Mouse (Mus musculus): ENCODE results near the gene Kcnq5. TPM values are rescaled to one million over a fixed set of nuclear protein-coding genes. Genes with fewer than 3 reads are reported as not detected.
A peak's percentile ranks its signal among the peaks of the same experiment; 100 is the strongest.

Gene Kcnq5
- polyA plus RNA-seq, 1 experiment from 2014 or later: 0.30 TPM

DNA sequence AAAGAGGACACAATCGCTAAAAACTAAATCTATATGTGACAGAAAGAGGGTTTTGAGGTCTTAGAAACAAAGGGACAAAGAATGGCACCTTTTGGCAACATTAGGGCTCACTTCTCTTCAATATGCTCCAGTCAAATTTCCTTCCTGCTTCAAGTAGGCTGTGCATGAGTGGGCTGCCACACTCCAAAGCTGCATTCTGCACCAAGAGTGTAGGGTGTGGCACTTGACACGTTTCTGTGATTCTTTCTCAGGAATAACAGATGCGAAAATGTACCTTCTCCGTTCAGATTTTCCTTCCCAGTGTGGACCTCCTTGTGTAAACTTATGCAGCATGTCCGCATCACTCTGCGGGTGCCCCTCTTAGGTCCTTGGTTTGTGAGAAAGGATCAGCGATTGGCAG lies 455.1 kb downstream of the Kcnq5 start:
- H3K9ac ChIP-seq (ENCODE audit: low read length): no peak overlapping the region

DNA sequence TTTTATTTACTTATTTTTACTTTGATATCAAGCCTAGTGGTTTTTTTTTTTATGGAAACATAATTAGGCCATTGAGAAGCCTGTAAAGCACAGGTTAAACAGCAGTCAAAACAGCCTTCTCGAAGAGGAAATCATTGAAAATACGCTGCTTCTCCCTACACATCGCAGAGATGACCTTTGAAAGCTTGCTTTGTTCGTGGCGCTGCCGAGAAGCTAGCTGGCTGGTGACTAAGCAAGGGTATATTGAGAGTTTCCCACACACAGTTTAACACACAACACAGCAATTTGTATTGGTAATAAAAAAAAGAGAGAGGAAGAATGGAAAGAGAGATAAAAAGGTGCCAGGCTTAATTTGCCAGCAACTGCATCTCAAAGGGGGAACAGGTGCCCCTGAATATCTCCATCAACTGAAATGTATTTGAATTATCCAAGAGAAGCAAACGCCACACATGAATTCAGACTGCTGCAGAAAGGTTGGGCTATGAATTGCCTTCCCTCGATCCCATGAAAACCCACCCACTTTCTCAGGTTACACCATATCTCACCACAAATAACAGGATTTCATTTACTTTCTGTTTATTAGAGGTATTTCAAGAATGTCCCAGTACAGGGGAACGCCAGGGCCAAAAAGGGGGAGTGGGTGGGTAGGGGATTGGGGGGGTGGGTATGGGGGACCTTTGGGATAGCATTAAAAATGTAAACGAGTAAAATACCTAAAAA lies 461.8 kb downstream of the Kcnq5 start:
- no peak overlapping the region for H3K9ac ChIP-seq (ENCODE audit: low read length)
- no peak overlapping the region for H3K27ac ChIP-seq (ENCODE audit: low read depth, low read length)
- no peaks in the 10 kb centered on the region for H3K4me1 ChIP-seq (ENCODE audit: control insufficient read depth, insufficient read depth, low read length)
- no peak for DNase-seq (ENCODE audit: low spot score, missing footprints)
- no peaks in the 10 kb centered on the region for H3K9me3 ChIP-seq (ENCODE audit: control insufficient read depth, low read length)
- H3K36me3 ChIP-seq (ENCODE audit: control insufficient read depth, insufficient read depth, low read length): no peaks in the 10 kb centered on the region
- no peak overlapping the region for H3K4me3 ChIP-seq (ENCODE audit: low read depth, low read length)
- no peak overlapping the region for H3K4me2 ChIP-seq
- 75% methylated on average over 10 of the region's 10 CpGs for WGBS
- no peaks in the 10 kb centered on the region for H3K27me3 ChIP-seq (ENCODE audit: control insufficient read depth, insufficient read depth, low read length)
- ATAC-seq (ENCODE audit: low FRiP score): no peak

More for the DNA sequence above, 455.1 kb downstream of the Kcnq5 start:
- Histone ChIP-seq H3K4me3 (ENCODE audit: low read depth, low read length) (no peak overlapping the region), H3K27me3 (ENCODE audit: control insufficient read depth, insufficient read depth, low read length) (no peaks in the 10 kb centered on the region), H3K4me2 (no peak overlapping the region), H3K4me1 (ENCODE audit: control insufficient read depth, insufficient read depth, low read length) (no peaks in the 10 kb centered on the region), H3K9me3 (ENCODE audit: control insufficient read depth, low read length) (no peaks in the 10 kb centered on the region), H3K27ac (ENCODE audit: low read depth, low read length) (no peak overlapping the region), H3K36me3 (ENCODE audit: control insufficient read depth, insufficient read depth, low read length) (no peaks in the 10 kb centered on the region)
- ATAC-seq (ENCODE audit: low FRiP score) (no peak), DNase-seq (ENCODE audit: low spot score, missing footprints) (no peak)
- WGBS: 89% methylated on average over 7 of the region's 7 CpGs

DNA sequence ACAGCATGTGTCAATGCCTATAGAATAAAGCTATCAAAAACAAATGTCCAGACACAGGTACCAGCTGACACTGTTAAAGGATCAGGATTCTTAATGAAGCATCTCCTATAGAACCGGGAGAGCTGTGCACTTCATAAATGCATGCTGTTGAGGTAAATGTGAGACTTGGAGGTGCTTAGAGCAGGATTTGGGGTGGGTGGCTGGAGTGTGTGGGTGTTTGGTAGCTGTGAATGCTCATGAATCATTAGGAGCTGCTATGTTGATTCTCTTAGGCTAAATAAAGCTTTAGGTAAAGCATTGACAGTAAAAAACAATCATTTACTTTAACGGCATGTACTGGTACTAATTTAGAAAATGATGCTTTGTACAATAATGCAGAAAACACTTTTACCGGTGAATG lies 465.4 kb downstream of the Kcnq5 start:
- Histone ChIP-seq H3K4me3 (ENCODE audit: low read depth, low read length) (no peak overlapping the region), H3K36me3 (ENCODE audit: control insufficient read depth, insufficient read depth, low read length) (no peaks in the 10 kb centered on the region), H3K27ac (ENCODE audit: low read depth, low read length) (no peak overlapping the region), H3K27me3 (ENCODE audit: control insufficient read depth, insufficient read depth, low read length) (no peaks in the 10 kb centered on the region), H3K4me1 (ENCODE audit: control insufficient read depth, insufficient read depth, low read length) (no peaks in the 10 kb centered on the region), H3K9me3 (ENCODE audit: control insufficient read depth, low read length) (no peaks in the 10 kb centered on the region), H3K9ac (ENCODE audit: low read length) (no peak overlapping the region), H3K4me2 (no peak overlapping the region)
- ATAC-seq (ENCODE audit: low FRiP score) (no peak), DNase-seq (ENCODE audit: low spot score, missing footprints) (no peak)
- WGBS: 93% methylated on average over 3 of the region's 3 CpGs

DNA sequence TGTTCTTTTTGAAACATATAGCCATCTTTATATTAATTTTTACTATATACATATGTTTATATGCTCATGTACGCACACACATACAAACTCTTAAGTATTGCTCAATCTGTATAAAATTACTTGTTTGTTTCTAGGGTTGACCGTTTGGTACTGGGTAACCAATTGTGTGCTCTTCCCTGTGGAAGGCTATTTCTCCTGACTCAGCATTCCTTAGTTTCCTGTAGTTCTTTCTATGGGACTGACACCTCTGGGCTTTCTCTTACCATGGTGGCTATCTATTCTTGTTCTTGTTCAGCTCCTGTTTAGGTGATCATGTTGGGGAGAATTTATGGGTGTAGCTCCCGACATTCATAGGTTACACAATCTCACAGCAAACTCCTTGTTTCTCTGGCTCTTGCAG lies 473.1 kb downstream of the Kcnq5 start:
- Histone ChIP-seq H3K36me3 (ENCODE audit: control insufficient read depth, insufficient read depth, low read length) (no peaks in the 10 kb centered on the region), H3K27ac (ENCODE audit: low read depth, low read length) (no peak overlapping the region), H3K9ac (ENCODE audit: low read length) (no peak overlapping the region), H3K9me3 (ENCODE audit: control insufficient read depth, low read length) (no peaks in the 10 kb centered on the region), H3K27me3 (ENCODE audit: control insufficient read depth, insufficient read depth, low read length) (no peaks in the 10 kb centered on the region), H3K4me3 (ENCODE audit: low read depth, low read length) (no peak overlapping the region), H3K4me1 (ENCODE audit: control insufficient read depth, insufficient read depth, low read length) (no peaks in the 10 kb centered on the region), H3K4me2 (no peak overlapping the region)
- ATAC-seq (ENCODE audit: low FRiP score) (no peak), DNase-seq (ENCODE audit: low spot score, missing footprints) (no peak)
- 89% methylated on average over 3 of the region's 3 CpGs for WGBS

DNA sequence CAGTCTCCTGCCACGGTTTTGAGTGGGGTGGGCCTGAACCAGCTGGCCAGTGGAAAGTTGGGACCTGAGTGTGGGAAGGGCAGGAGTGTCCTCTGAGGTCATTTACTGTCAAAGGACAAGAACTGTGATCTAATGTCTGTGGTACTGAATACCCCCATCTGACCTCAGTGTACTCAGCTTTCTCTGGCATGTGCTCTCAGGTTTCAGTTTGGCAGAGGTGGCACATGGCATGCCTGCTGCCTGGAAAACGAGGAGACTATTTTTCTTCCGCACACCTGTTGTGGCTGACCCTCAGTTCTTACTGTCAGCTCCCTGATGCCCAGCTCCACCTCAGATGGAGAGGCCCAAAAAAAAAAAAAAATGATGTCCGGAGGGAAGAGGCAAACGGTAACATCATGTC lies 475.5 kb downstream of the Kcnq5 start:
- Histone ChIP-seq H3K27ac (ENCODE audit: low read depth, low read length) (no peak overlapping the region), H3K4me1 (ENCODE audit: control insufficient read depth, insufficient read depth, low read length) (no peaks in the 10 kb centered on the region), H3K4me2 (no peak overlapping the region), H3K4me3 (ENCODE audit: low read depth, low read length) (no peak overlapping the region), H3K9me3 (ENCODE audit: control insufficient read depth, low read length) (no peaks in the 10 kb centered on the region), H3K36me3 (ENCODE audit: control insufficient read depth, insufficient read depth, low read length) (no peaks in the 10 kb centered on the region), H3K9ac (ENCODE audit: low read length) (no peak overlapping the region), H3K27me3 (ENCODE audit: control insufficient read depth, insufficient read depth, low read length) (no peaks in the 10 kb centered on the region)
- WGBS: 79% methylated on average over 5 of the region's 5 CpGs
- no peak for DNase-seq (ENCODE audit: low spot score, missing footprints)
- no peak for ATAC-seq (ENCODE audit: low FRiP score)

DNA sequence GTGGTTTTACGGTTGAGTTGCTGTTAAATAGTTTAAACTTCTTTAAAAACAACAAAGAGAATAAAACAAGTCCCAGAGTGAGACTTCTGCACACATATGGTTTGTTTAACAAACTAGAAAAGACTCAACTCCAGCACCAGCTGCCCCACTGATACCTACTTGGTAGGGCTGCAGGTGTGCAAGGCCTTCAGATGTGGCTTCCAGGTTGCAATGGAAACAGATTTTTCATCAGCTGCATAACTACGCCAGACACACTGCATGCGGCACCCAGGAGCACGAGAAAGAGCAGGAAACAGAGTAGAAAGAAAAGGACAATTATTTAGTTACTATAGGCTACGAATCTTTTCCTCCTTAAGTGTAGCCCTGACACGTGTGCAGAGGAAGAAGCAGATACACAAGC lies 492.4 kb downstream of the Kcnq5 start:
- no peak for ATAC-seq (ENCODE audit: low FRiP score)
- Histone ChIP-seq H3K9ac (ENCODE audit: low read length) (no peak overlapping the region), H3K9me3 (ENCODE audit: control insufficient read depth, low read length) (no peaks in the 10 kb centered on the region), H3K36me3 (ENCODE audit: control insufficient read depth, insufficient read depth, low read length) (no peaks in the 10 kb centered on the region), H3K4me2 (no peak overlapping the region), H3K4me3 (ENCODE audit: low read depth, low read length) (no peak overlapping the region), H3K27ac (ENCODE audit: low read depth, low read length) (no peak overlapping the region), H3K27me3 (ENCODE audit: control insufficient read depth, insufficient read depth, low read length) (no peaks in the 10 kb centered on the region), H3K4me1 (ENCODE audit: control insufficient read depth, insufficient read depth, low read length) (no peaks in the 10 kb centered on the region)
- DNase-seq (ENCODE audit: low spot score, missing footprints): no peak
- WGBS: 86% methylated on average over 6 of the region's 6 CpGs

DNA sequence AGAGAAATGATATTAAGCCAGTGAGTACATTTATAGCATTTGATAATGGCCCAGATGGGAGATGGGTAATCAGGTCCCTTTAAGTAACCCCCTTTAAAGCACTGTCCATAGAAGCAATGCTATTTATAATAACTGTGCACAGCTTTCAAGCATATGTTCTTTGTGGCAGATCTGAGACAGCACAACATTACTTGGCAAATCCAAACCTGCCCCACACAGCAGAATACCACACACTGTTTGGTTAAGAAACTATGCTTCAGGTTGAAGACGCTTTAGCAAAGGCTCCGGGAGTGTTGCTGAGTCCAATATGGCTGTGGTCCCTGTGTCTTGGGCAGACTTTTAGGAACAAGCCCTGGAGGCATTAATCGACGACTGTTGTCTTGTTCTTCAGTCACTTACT lies 495.3 kb downstream of the Kcnq5 start:
- Histone ChIP-seq H3K36me3 (ENCODE audit: control insufficient read depth, insufficient read depth, low read length) (no peaks in the 10 kb centered on the region), H3K9me3 (ENCODE audit: control insufficient read depth, low read length) (no peaks in the 10 kb centered on the region), H3K4me1 (ENCODE audit: control insufficient read depth, insufficient read depth, low read length) (no peaks in the 10 kb centered on the region), H3K27ac (ENCODE audit: low read depth, low read length) (no peak overlapping the region), H3K27me3 (ENCODE audit: control insufficient read depth, insufficient read depth, low read length) (no peaks in the 10 kb centered on the region), H3K4me2 (no peak overlapping the region), H3K4me3 (ENCODE audit: low read depth, low read length) (no peak overlapping the region), H3K9ac (ENCODE audit: low read length) (no peak overlapping the region)
- 93% methylated on average over 4 of the region's 4 CpGs for WGBS
- DNase-seq (ENCODE audit: low spot score, missing footprints): no peak
- no peak for ATAC-seq (ENCODE audit: low FRiP score)

DNA sequence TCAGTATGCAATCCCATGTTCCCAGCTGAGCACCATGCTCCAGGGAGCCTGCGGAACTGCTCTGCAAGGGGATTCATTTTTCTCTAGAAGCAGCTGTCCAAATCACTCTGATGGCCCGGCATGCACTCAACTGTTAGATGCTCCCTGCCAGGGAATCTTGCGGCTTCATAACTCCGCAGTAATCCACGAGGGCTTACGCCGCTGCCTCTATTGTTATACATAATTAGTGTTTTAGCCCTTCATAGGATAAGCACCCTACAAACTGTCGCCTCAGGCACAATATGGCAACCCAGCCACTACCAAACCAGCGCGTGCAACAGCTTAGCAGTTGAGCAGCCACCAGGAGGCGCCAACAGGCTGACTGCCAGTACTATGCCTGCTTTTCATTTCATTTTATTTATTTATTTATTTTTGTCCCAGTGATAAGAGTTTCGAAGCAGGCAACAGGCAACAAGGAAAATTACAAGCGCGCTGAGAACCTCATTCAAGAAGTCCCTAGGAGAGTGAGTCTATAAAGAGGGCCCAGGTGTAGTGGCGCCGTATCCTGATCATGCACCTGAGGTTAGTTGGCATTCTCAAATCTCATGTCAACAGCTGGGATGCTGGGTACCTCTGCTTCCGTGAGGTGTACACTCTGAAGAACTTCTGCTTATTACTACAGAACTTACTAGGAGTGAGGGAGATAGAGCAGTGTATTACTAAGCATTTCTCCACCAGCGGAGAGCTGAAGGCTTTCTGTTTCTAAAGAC lies 500.6 kb downstream of the Kcnq5 start:
- no peak overlapping the region for H3K9ac ChIP-seq (ENCODE audit: low read length)
- H3K27me3 ChIP-seq (ENCODE audit: control insufficient read depth, insufficient read depth, low read length): no peaks in the 10 kb centered on the region
- no peaks in the 10 kb centered on the region for H3K9me3 ChIP-seq (ENCODE audit: control insufficient read depth, low read length)
- no peak overlapping the region for H3K4me3 ChIP-seq (ENCODE audit: low read depth, low read length)
- H3K36me3 ChIP-seq (ENCODE audit: control insufficient read depth, insufficient read depth, low read length): no peaks in the 10 kb centered on the region
- WGBS: 53% methylated on average over 18 of the region's 18 CpGs
- no peak overlapping the region for H3K4me2 ChIP-seq
- H3K4me1 ChIP-seq (ENCODE audit: control insufficient read depth, insufficient read depth, low read length): no peaks in the 10 kb centered on the region
- no peak overlapping the region for H3K27ac ChIP-seq (ENCODE audit: low read depth, low read length)
- DNase-seq (ENCODE audit: low spot score, missing footprints): peak; percentile 94
- peak; percentile 89 for ATAC-seq (ENCODE audit: low FRiP score)

DNA sequence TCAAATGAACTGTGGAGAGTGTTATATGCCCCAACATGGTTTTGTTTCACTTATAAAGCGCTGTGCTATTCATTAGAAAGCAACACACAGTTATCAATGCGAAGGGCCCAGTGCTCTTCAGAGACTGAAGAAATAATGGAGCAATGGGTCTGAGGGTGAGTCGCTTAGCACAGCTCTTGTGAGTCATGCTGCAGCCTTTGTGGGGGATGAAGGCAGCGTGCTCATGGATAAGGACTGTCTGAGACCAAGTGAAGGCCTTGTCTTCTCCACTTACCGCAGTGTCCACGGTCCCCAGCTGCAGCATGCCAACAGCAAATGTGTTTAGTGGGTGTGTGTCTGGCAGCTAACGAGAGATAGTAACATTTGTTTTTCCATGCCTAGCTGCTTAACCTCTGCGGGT lies 503.2 kb downstream of the Kcnq5 start:
- no peak overlapping the region for H3K27ac ChIP-seq (ENCODE audit: low read depth, low read length)
- no peak overlapping the region for H3K9ac ChIP-seq (ENCODE audit: low read length)
- H3K4me1 ChIP-seq (ENCODE audit: control insufficient read depth, insufficient read depth, low read length): no peaks in the 10 kb centered on the region
- H3K4me2 ChIP-seq: no peak overlapping the region
- H3K36me3 ChIP-seq (ENCODE audit: control insufficient read depth, insufficient read depth, low read length): no peaks in the 10 kb centered on the region
- ATAC-seq (ENCODE audit: low FRiP score) (no peak), DNase-seq (ENCODE audit: low spot score, missing footprints) (peak; percentile 57)
- H3K9me3 ChIP-seq (ENCODE audit: control insufficient read depth, low read length): no peaks in the 10 kb centered on the region
- H3K27me3 ChIP-seq (ENCODE audit: control insufficient read depth, insufficient read depth, low read length): no peaks in the 10 kb centered on the region
- H3K4me3 ChIP-seq (ENCODE audit: low read depth, low read length): no peak overlapping the region
- WGBS: 92% methylated on average over 8 of the region's 8 CpGs

All from midbrain, embryonic 11.5 days (tissue).